Comparison of ENCODE assay signal across 1 mouse cellular context in the genomic region with DNA sequence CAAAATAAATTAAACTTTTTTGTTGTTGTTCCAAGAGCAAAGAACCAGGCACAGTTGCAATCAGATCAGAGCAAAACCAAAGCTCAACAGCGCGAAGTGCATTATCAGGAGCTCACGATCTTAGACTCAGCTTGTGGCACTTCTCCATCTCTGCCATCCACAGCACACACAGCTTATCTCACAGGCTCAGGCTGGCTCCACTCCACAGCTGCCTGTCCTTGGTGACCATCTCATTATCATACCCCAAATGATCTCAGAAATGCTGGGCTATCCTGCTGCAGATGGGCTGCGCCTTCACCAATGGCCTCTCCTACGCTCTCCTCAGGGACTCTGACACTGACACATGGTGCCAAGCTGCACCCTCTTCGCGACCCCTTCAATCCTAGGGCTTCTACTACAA.
A peak's percentile ranks its signal among the peaks of the same experiment; 100 is the strongest.
TF ChIP-seq lines count a peak whose summit lies in the region.

No protein-coding gene starts in this region.

TF ChIP-seq in MEL, 35 proteins besides CTCF, POLR2A, EP300 and RAD21 (continued from another document):
- TF ChIP-seq BHLHE40 (IDR thresholded peaks at IDR 0.05; ENCODE audit: borderline replicate concordance, low read depth, low read length) (0 out of 2 replicates have a peak, but pooled peaks have one; percentile 15), TCF12 (IDR thresholded peaks at IDR 0.05; ENCODE audit: low read depth, low read length) (peak; percentile 87), USF1 (IDR thresholded peaks at IDR 0.05; ENCODE audit: low read depth, low read length) (no peak), TAL1 (IDR thresholded peaks at IDR 0.05; ENCODE audit: low read length) (peak; percentile 67), RCOR1 (IDR thresholded peaks at IDR 0.05; ENCODE audit: low read depth, low read length) (peak; percentile 82), POLR2AphosphoS2 (IDR thresholded peaks at IDR 0.05; ENCODE audit: low read length) (no peak)
